Mouse (Mus musculus): ENCODE measurements around the gene Ndufv3.
A peak's percentile ranks its signal among the peaks of the same experiment; 100 is the strongest.

Ndufv3 gene

DNA sequence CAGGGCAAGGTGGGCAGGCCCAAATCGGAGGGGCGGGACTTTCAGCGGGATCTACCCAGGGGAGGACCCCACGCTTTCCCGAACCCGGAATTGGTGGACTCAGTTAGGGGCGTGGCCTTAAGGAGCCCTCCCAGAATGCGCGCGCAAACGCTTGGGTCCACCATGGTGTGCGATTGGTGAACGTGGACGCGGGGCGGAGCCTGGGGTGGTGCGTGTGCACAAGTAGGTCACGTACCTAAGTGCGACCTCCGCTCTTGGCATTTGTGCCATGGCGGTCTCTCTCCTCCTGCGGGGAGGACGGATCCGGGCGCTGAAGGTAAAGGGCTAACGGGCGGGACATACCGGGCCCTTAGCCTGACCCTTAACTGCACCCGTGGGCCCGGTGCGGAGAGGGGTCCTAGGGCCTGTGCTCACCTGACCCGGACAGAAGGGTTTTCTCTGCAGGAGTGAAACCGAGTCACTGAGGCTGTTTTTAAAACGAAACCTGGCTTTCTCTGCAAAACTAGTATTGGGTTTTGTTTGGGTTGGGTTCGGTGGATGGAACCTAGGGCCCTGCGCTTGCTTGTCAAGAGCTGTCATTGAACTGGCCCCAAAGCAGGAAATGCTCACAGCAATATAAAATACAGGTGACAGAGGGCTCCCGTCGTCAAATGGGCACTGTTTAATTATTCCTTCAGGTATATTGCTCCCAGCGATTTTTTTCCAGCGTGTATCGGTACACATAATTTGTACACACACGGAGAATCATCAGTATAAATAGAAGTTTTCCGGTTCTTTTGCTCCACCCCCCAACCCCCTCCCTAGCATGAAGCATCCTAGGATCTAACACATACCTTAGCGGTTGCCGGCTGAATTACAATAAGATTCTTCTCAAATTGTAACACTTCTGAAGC, at the start of gene Ndufv3, which contains the start of gene Wdr4:
Gene Ndufv3 (plus strand): TSS at position 170 of the 893 bp plus-strand sequence.
Gene Wdr4 (minus strand): TSS at position 35 of the 893 bp plus-strand sequence.
- peak; percentile 99 for DNase-seq (ENCODE audit: low read depth, low spot score)

DNA sequence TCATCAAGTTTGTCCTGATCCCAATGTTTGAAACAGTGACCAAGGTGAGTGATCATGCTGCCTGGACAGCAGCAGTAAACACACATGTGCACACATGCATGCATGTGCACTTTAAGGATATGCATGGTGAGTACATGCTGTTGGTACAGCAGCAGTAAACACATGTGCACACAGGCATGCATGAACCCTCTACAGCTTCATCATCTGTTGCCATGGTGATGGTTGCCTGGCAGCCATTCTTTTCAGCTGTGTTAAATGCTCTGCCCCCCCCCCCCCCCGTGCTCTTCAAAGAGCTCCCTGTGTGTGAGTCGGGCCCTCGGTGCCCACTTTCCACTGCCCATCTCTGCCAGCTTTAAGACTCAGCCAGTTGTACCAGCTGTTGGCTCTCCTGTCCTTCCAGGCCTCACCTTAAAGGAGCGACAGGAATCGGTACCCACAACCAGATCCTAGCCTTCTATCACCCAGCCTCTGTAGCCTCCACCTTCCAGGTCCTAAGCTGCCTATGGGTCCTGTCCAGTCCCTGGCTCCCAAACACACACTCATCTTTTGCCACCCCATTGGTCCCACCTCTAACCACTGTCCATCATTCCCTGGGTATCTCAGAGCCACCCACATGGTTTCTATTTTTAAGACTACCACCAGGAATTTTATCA, 49.0 kb upstream of the Ndufv3 start:
- DNase-seq (ENCODE audit: low read depth, low spot score): no peak

DNA sequence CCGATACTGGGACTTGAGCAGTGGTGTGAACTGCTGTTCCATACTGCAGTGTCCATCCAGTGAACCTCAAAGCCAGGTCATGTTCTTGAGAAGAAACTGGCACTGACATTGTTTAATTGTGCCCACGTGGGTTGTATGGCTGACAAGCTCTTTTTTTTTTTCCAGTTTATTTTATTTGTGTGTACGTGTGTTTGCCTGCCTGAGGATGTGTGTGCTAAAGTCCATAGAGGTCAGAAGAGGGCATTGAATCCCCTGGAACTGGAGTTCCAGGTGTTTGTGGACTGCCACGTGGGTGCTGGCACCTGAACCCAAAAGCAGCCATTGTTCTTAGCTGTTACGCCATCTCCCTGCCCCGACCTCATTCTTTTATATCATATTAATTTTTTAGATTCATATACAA, 45.5 kb upstream of the Ndufv3 start:
- DNase-seq (ENCODE audit: low read depth, low spot score): no peak

- no peak for DNase-seq (ENCODE audit: low read depth, low spot score)
Observed at GRCm38 (mm10) chr17:31478606-31479005, 41.3 kb upstream of the Ndufv3 start.

DNA sequence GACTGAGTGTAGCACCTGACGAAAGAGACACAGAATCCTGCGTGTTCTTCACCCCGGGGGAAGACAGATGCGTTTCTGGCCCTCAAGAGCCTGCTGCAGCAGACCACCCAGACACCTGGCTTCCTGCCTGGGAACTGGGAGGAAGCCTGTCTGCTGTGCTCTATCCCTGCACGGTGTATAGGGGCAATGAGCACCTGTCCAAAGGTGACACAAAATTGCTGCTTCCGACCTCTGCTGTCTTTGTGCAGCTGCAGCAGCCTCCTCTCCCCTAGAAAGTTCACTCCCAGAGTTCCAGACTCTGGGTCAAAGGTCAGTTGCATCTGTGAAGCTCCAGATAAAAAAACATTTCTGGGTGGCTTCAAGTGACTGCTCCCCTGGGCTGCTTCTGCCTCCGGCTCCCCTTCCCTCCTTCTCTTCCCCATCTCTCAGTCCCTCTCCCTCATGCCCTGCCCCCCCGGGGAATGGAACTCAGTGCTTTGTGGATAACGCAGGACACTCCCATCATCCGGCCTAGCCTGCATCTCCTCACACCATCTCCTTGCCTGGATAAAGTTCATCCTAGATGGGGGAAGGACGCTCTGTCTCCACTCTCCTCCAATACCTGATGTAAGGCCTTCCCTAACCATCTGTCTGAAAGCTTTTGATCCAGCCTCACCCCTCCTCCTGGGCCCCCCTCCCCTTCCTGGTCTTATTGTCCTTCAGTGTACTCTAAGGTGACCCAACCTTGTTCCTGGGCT, 40.6 kb upstream of the Ndufv3 start:
- DNase-seq (ENCODE audit: low read depth, low spot score): no peak

- no peak for DNase-seq (ENCODE audit: low read depth, low spot score)
Observed at GRCm38 (mm10) chr17:31486616-31487198, 33.2 kb upstream of the Ndufv3 start.

DNA sequence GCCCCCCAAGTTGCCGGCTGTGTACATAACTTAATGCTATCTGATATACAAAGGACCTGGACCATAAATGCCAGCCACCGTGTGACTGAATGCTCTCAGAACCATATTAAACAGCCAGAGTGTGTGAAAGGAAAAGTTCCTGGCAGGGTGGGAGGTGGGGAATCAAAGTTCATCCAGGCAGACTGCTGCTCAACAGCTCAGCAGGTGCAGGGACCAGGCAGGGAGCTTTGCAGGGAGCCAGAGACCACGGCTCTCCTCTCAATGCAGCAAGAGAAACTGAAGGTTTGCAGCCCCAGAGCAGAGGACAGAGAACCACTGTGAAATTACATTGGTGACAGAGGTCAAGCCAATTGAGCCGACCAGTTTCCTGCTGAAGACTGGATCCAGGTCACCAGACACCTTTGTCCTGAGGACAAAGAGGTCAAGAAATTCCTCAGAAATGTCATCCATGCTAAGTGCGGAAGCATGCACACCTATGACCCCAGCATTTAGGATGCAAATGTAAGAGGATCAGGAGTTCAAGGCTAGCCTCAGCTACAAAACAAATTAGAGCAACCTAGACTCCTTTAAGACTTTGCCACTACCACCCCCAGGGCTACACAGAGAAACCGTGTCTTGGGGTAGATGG, 32.4 kb upstream of the Ndufv3 start:
- no peak for DNase-seq (ENCODE audit: low read depth, low spot score)

DNA sequence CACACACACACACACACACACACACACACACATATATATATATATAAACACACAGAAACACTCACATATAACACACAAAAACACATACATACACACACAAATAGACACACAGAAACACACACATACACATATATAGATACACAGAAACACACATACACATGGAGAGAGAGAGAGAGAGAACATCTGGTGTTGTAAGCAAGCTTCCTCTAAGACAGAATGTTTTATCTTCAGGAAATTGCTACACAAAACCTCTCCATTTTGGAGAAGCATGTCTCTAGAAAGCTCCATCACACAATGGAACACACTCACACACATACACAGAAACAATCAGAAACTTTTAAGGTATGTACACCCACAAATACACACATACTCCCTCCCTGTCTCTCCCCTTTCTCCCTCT, 28.6 kb upstream of the Ndufv3 start:
- no peak for DNase-seq (ENCODE audit: low read depth, low spot score)

DNA sequence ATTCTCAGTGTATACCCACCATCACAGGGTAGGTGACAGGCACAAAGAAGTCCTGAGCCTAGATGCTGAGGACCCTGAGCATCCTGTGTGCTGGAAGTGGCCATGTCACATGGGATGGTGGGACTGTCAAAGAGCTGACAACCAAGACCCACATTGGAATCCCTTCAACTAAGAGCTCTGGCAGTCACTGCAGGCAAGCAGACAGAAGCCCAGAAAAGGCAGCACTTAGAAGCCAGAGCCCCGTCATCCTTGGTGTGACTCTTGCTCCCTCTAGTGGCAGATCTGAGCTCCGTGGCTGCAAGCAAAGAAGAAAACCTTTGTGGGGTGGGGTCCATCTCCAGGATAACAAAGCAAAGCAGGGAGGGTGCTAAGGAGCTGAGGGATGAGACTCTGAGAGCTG, 27.5 kb upstream of the Ndufv3 start:
- DNase-seq (ENCODE audit: low read depth, low spot score): peak; percentile 68

DNA sequence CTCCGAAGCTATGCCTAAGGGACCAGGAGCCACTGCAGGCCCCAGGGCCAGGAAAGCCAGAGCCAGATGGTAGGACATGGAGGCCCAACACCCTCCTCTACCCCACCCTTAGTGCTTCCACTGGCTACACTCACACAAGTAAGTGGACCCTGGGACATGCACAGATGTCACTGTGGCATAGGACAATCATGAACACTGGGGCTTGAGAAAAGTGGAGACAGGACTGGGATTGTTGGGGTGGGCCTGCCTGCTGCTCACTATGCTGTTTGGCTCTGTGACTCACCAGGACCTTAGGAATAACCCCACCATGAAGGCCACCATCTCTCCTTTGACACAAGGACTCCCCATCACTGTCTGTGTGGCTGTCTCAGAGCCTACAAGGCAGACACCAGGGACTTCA, 24.9 kb upstream of the Ndufv3 start:
- DNase-seq (ENCODE audit: low read depth, low spot score): no peak

DNA sequence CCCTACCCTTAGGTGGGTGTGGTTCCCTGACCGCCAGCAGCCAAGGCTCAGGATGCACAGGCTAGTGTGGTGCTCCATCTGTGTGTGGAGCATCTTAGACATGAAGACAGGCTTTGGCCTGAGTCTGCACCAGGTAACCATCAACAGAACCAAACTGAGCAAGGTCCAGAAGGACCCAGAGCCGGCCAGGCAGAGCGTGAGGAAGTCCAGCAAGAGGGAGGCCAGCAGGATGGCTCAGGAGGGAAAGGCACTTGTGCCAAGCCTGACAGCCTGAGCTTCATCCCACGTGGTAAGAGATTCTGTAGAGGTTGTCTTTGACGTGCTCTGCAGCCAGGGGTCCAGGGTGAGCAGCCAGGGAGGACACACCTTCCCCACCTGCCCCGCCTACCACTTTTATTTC, 22.2 kb upstream of the Ndufv3 start:
- no peak for DNase-seq (ENCODE audit: low read depth, low spot score)

GRCm38 (mm10) chr17:31499725-31500124, 20.2 kb upstream of the Ndufv3 start:
- no peak for DNase-seq (ENCODE audit: low read depth, low spot score)

DNA sequence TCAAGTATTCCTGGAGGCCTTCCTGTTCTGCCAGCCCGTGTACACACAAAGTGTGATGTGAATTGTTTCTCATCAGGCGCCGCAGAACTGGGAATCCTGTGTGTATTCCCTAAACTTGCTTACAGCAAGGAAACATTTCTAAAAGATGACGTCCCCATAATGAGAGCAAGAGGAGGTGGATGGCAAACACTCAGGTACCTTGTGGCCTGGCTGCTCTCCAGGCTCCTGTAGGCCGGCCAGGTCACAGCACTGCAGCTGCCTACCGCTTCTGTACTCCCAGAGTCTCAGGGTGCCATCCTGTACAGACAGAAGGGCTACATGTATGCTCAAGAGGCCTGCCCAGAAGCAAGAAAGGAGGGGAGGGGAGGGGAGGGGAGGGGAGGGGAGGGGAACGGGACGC, 19.5 kb upstream of the Ndufv3 start:
- no peak for DNase-seq (ENCODE audit: low read depth, low spot score)

DNA sequence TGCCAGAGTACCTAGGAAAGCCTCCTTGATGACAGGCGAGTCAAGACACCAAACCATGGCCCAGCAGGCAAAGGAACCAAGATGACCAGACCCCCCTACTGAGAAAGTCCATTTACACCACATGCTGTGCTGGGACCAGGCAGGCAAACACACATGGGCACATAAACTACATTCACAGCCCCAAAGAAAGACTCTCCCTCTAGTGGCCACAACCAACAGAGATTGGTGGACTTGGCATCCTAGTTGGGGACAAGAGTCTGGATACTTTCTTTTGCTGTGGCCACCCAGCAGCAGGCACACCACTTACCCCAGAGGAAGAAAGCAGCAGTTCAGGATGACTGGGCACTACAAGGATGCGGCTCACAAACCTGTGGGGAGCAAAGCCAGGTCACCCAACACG, 19.0 kb upstream of the Ndufv3 start:
- DNase-seq (ENCODE audit: low read depth, low spot score): no peak

DNA sequence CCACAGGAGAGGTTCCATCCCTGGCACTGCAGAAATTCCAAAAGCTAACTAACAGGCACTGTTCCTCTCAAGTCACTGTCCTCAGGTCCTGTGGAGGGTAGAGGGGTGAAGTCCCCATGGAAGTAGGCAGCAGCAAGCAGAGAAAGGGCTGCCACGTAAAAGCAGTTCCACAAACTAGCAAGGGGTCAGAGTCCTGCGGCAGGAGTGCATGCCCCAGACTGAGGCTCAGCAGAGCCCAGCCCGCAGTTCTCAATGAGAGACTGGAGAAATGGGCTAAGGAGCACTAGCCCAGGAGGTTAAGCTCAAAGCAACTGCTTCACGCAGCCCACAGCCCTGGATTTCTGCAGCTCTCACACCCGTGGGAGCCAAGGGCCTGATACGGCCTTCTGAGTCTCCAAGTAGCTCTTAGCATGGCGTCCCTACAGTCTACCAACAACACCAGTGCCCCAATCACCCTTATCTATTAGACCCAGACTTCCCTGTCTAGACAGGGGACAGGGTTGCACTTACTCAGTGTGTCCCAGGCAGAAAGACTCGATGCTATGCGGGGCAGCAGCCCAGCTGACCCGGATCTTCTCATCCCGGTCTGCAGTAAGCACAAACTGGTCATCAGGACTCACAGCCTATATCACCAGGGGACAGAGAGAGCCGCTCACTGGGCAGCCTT, 17.5 kb upstream of the Ndufv3 start:
- DNase-seq (ENCODE audit: low read depth, low spot score): no peak

- no peak for DNase-seq (ENCODE audit: low read depth, low spot score)
Observed at GRCm38 (mm10) chr17:31503337-31503736, 16.6 kb upstream of the Ndufv3 start.

GRCm38 (mm10) chr17:31503936-31504335, 16.0 kb upstream of the Ndufv3 start:
- no peak for DNase-seq (ENCODE audit: low read depth, low spot score)

GRCm38 (mm10) chr17:31505013-31505412, 14.9 kb upstream of the Ndufv3 start:
- no peak for DNase-seq (ENCODE audit: low read depth, low spot score)

DNA sequence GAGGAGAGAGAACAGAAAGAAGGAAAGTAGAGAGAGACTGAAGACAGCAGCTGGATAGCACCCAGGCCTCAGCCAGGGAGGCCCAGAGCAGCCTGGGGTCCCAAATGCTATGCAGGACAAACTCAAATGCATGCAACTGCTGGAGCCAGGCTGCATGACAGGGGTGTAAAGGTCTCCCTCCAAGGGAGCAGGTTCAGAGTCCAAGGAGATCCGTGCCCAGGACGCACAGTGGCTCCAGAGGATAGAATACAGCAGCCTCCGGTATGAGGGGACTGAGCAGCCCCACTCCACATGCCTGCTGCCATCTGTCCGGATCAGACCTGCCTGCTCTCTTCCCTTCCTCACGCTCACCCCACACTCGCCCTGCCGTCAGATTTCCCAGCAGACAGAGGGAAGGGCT, 13.6 kb upstream of the Ndufv3 start:
- no peak for DNase-seq (ENCODE audit: low read depth, low spot score)

DNA sequence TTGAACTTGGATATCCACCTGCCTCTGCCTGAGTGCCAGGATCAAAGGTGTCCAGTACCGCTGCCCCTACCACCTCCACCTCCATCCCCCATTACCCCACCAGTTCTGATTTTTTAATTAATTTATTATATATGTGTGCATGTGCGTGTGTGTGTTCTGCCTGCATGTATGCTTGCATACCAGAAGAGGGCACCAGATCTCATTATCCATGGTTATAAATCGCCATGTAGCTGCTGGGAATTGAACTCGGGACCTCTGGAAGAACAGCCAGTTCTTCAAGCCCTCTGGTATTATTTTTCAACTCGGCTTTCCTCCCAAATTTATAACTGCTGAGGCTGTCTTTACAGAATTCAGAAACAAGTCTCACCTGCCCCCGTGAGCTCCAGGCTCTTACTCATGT, 9.0 kb upstream of the Ndufv3 start:
- no peak for DNase-seq (ENCODE audit: low read depth, low spot score)

Data from CD4-positive helper T cell, adult 2 months (primary cell).